Mouse (Mus musculus): Measurements from ENCODE around the gene Npepl1. TPM values are rescaled to one million over a fixed set of nuclear protein-coding genes. Genes with fewer than 3 reads are reported as not detected.

The Npepl1 gene
- polyA plus RNA-seq (2015; fragmentation: Nextera tagmentation; extraction: Ambion mirVana) = 61.9 and 63.4 TPM in 2 replicates

DNA sequence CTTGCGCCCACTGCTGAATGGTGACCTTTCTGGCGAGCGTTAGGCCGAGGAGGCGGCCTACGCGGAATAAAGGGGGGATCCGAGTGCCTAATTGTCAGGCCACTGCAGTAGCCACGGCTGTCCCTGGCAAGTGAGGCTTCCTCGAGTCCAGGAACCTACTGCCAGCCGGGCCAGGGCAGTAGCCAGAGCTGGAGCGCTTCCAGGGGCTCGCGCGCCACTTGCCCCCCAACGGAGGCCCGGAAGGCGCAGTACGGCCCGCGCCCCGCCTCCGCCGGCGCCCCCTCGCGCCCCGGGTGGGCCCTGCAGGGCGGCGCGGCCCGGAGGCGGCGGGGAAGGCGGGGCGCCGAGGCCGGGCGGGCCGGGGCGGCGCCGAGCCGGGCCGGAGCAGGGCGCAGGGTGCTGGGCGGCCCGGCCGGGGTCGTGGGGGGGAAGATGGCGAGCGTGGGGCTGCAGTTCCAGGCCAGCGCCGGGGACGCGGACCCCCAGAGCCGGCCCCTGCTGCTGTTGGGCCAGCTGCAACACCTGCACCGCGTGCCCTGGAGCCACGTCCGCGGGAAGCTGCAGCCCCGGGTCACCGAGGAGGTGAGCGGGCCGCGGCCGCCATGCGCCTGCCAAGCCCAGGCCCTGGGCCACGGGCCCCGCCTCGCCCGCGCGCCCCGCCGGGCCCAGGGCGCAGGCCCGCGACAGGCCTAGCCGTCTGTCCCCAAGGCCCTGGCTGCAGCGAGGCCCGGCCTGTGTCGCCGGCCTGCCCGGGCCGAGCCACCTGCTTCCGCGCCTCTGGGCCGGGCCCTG lies at the start of gene Npepl1:
Gene Npepl1, plus strand, starts transcription at position 359 of the 792 bp plus-strand sequence.
- peak within 1 kb of the TSS; percentile 90 for H3K4me2 ChIP-seq (replicated peaks)
- peaks cover 38% of the 10 kb centered on the region for H3K36me3 ChIP-seq
- peak within 1 kb of the TSS; percentile 62 for H3K4me3 ChIP-seq
- 1% methylated on average over 68 of the region's 90 CpGs for WGBS
- peak within 1 kb of the TSS; percentile 78 for H3K27ac ChIP-seq
- peak within 1 kb of the TSS; percentile 91 for H3K9ac ChIP-seq
- ATAC-seq (ENCODE audit: low FRiP score, low read depth) = peak; percentile 80
- H3K27me3 ChIP-seq = no peaks in the 10 kb centered on the region
- H3K9me3 ChIP-seq = no peaks in the 10 kb centered on the region
- peaks cover 26% of the 10 kb centered on the region for H3K4me1 ChIP-seq

DNA sequence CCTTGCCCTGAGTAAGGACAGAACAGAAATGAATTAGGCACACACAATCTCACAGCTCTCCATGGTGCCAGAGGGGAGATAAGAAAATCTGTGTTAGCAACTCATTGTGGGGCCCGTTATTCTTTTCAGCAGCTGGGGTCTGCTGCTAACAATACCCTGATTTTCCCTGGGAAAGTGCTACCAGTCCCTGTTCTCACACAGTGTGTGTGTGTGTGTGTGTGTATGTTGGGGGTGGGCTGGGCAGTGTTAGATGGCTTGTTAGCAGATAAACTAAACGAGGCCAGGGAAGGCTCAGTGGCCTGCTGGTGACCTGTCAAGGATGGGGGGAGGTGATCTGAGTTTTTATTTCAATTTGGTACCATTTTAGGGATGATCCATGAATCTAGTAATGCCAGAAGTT lies 48.9 kb upstream of the Npepl1 start:
- no peak overlapping the region for H3K4me2 ChIP-seq (replicated peaks)
- peaks cover 42% of the 10 kb centered on the region for H3K4me1 ChIP-seq
- no peaks in the 10 kb centered on the region for H3K9me3 ChIP-seq
- 36% methylated on average over 2 of the region's 2 CpGs for WGBS
- H3K4me3 ChIP-seq = no peak overlapping the region
- no peak overlapping the region for H3K27ac ChIP-seq
- H3K36me3 ChIP-seq = no peaks in the 10 kb centered on the region
- H3K27me3 ChIP-seq = no peaks in the 10 kb centered on the region
- H3K9ac ChIP-seq = no peak overlapping the region
- ATAC-seq (ENCODE audit: low FRiP score, low read depth) = no peak

DNA sequence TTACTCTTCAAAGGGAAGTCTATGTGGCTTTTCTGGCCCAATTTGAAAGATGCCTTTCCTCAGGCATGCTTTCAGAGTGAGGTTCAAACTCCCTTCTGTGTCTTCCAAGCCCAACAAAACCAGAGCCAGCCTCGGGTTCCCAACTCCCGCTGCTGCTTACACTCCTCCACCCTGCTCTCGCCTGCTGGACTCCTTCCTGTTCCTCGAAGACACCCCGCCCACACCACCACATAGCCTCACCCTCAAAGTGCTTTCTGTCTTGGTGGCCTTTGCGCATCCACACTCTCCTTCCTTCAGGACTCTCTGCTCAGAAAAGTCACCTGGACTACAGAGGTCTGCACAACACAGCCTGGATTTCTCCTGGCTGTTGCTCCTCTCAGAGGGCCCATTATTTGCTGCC lies 47.1 kb upstream of the Npepl1 start:
- no peak; the same call in none of the 2 replicates for ATAC-seq (ENCODE audit: low FRiP score, low read depth)
- no peak overlapping the region for H3K9ac ChIP-seq
- H3K27ac ChIP-seq = peak overlapping the region; percentile 86

DNA sequence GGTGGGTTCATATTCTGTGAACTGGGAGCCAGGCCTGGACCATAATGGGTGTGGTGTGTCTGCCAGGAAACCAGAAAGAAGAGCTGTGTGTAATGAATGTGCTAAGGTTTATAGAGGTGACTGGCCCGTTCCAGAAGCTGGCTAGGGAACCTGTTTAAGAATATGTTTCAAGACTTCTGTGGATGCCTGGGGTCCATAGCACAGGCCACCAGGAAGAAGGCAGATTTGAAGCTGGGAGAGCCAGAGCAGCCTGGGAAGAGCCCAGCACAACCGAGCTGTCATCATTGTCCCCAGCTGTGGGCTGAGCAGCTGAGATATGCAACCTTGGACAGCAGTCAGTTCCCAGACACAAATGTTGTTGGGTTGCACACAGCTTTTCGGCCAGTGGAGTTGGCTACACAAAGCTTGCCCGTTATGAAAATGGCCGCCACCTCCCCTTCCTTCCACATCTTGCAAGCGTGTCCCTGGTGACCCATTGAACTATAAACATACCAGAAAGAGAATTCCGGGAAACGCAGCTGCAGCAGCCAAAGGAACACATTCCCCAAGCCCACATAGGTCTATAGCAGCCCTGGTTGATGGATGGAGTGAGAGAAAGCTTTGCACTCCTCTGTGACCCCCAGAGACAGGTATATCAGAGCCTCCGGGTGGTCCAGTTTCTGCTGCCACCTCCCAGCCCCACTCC lies 46.5 kb upstream of the Npepl1 start:
- peak; percentile 82 for ATAC-seq (ENCODE audit: low FRiP score, low read depth)
- 0 out of 2 replicates have a peak overlapping the region, but pooled peaks have one; percentile 9 for H3K4me2 ChIP-seq (replicated peaks)
- peaks cover 27% of the 10 kb centered on the region for H3K4me1 ChIP-seq
- no peaks in the 10 kb centered on the region for H3K27me3 ChIP-seq
- peak overlapping the region; percentile 86 for H3K27ac ChIP-seq
- no peaks in the 10 kb centered on the region for H3K36me3 ChIP-seq
- 38% methylated on average over 9 of the region's 9 CpGs for WGBS
- no peak overlapping the region for H3K9ac ChIP-seq
- H3K4me3 ChIP-seq = no peak overlapping the region
- H3K9me3 ChIP-seq = no peaks in the 10 kb centered on the region

More for the DNA sequence above, 47.1 kb upstream of the Npepl1 start:
- 59% methylated on average over 6 of the region's 6 CpGs for WGBS
- H3K36me3 ChIP-seq = no peaks in the 10 kb centered on the region
- no peak overlapping the region; the same call in 1 of the 2 replicates for H3K4me2 ChIP-seq (replicated peaks)
- no peaks in the 10 kb centered on the region for H3K27me3 ChIP-seq
- H3K4me3 ChIP-seq = no peak overlapping the region
- peaks cover 33% of the 10 kb centered on the region for H3K4me1 ChIP-seq
- H3K9me3 ChIP-seq = no peaks in the 10 kb centered on the region

DNA sequence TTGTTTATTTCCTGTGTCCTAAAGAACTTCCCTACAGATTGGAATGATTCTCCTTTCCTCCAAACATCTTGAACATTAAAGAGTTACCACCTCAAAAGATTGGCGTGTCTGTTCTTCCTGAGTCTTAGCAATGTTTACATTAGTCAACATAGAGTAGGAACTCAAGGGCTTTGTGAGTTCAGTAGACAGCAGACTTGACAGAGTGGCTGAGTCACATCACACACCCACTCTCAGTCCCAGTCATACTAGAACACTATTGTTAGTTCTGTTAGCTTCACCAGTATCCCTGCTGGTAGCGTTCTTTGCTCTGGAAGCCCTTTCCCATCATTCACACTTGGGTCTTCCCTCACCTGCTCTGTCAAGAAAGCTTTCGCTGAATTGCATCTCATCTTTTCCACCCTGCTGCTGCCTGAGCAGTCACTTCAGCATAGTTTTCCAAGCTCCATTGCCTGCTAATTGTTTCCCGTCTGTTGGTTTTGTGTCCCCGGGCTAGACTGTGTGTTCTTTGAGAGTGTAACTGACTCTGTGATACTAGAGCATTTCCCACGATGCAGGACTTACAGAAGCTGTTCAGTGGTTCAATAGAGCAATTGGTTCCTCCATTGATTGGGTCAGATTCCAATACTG lies 42.2 kb upstream of the Npepl1 start:
- Histone ChIP-seq H3K36me3 (no peaks in the 10 kb centered on the region), H3K4me1 (peaks cover 29% of the 10 kb centered on the region), H3K9me3 (no peaks in the 10 kb centered on the region), H3K4me2 (replicated peaks) (no peak overlapping the region), H3K9ac (no peak overlapping the region), H3K27ac (no peak overlapping the region), H3K27me3 (no peaks in the 10 kb centered on the region), H3K4me3 (no peak overlapping the region)
- ATAC-seq (ENCODE audit: low FRiP score, low read depth) = no peak
- WGBS = 88% methylated on average over 6 of the region's 6 CpGs

DNA sequence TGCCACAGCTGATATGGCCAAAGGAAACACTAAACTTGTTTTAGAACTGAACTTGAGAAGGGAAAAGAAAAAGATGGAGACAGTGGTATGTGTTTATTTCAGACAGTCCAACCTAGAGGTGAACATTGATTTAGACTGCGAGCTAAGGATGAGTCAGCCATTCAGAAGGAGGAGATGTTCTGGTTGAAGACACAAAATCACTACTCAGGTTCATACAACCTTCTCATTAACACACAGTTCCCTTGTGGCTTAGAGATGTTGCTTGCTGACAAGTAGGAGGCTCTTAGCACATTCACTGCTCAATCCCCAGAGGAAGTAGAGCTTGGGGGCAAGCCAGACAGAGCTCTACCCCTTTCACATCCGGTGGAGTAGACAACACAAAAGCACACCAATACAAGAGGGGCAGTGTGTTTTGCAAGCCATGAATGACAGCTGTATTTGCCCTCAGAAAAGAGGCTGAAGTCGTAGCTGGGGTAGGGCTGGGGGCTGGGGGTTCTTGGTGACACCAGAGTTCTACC lies 40.6 kb upstream of the Npepl1 start:
- no peak overlapping the region for H3K4me2 ChIP-seq (replicated peaks)
- H3K9me3 ChIP-seq = no peaks in the 10 kb centered on the region
- WGBS = 78% methylated on average over 3 of the region's 3 CpGs
- ATAC-seq (ENCODE audit: low FRiP score, low read depth) = no peak
- H3K27ac ChIP-seq = no peak overlapping the region
- H3K36me3 ChIP-seq = no peaks in the 10 kb centered on the region
- H3K4me3 ChIP-seq = no peak overlapping the region
- H3K27me3 ChIP-seq = no peaks in the 10 kb centered on the region
- H3K9ac ChIP-seq = no peak overlapping the region
- H3K4me1 ChIP-seq = peaks cover 28% of the 10 kb centered on the region

DNA sequence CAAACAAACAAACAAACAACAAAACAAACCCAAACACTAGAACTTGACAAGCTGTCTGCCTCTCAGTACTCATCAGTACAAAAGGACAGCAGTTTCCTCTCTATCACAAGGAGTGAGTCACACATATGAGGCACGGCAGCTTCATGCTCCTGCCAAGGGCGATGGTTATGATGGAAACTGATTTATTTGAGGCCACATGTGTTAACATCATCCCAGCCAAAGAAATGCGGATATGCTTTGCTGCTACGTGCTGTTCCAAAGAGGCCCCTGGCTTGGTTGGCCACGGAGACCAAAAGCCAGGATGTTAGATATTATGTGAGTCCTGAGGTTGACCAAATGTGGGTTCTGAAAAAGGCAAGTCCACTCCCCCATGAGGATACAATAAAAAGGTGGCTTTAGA lies 38.7 kb upstream of the Npepl1 start:
- Histone ChIP-seq H3K4me2 (replicated peaks) (no peak overlapping the region), H3K4me1 (peaks cover 37% of the 10 kb centered on the region), H3K36me3 (no peaks in the 10 kb centered on the region), H3K4me3 (no peak overlapping the region), H3K27me3 (no peaks in the 10 kb centered on the region), H3K27ac (no peak overlapping the region), H3K9ac (no peak overlapping the region), H3K9me3 (no peaks in the 10 kb centered on the region)
- 82% methylated on average over 5 of the region's 5 CpGs for WGBS
- no peak for ATAC-seq (ENCODE audit: low FRiP score, low read depth)

DNA sequence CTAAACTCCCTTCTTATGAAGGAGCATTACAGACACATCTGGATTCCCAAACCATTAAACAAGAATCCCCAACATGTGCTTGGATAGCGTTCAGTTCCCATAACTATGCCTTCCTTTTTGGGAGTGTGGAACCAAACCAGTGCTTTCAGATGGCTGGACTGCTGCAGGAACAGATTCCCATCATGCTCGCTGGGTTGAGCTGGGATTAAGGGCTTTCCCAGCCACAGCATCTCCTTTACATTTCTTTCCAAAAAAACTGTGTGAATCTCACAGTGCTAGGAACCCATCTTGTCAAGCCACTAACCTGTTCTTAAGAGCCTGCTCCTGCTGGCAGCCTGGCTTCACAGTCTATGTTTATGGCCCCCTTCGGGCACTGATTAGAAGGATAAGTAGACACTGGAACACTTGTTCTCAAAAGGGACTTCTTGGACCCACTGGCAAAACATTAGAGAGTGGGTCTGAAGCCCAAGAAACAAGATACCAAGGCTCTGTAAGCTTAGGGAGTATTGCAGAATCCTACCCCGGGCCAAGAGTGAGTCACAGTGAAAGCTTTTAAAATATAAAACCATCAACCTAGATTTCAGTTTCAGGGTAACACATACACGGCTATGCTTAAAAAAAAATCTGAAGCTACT lies 36.9 kb upstream of the Npepl1 start:
- H3K36me3 ChIP-seq = no peaks in the 10 kb centered on the region
- no peaks in the 10 kb centered on the region for H3K27me3 ChIP-seq
- 44% methylated on average over 5 of the region's 5 CpGs for WGBS
- no peak overlapping the region for H3K4me3 ChIP-seq
- H3K27ac ChIP-seq = peak overlapping the region; percentile 99
- H3K9ac ChIP-seq = no peak overlapping the region
- H3K9me3 ChIP-seq = no peaks in the 10 kb centered on the region
- H3K4me2 ChIP-seq (replicated peaks) = no peak overlapping the region
- H3K4me1 ChIP-seq = peaks cover 46% of the 10 kb centered on the region
- ATAC-seq (ENCODE audit: low FRiP score, low read depth) = no peak

DNA sequence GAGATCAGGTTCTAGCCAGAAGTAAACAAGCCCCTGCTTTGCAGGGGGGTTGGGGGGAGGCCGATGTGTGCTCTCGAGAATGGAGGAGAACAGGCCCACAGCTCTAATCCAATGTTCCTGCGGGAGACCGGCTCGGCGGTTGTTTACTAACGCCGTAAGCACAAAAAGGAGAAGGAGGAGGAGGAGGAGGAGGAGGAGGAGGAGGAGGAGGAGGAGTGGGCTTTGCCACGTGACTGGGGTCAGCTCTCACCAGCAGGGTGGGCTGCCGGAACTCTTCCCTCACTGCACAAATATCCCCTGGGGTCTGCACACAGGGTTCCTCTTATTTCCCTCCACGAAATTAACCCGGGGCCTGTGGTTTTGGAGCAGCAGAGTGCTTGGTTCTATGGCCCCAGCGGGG lies 35.5 kb upstream of the Npepl1 start:
- Histone ChIP-seq H3K27me3 (no peaks in the 10 kb centered on the region), H3K9ac (peak overlapping the region; percentile 63), H3K36me3 (no peaks in the 10 kb centered on the region), H3K4me1 (peaks cover 48% of the 10 kb centered on the region), H3K4me3 (peak overlapping the region; percentile 82), H3K9me3 (no peaks in the 10 kb centered on the region), H3K27ac (peak overlapping the region; percentile 99), H3K4me2 (replicated peaks) (peak overlapping the region; percentile 88)
- 0% methylated on average over 8 of the region's 13 CpGs for WGBS
- no peak for ATAC-seq (ENCODE audit: low FRiP score, low read depth)

DNA sequence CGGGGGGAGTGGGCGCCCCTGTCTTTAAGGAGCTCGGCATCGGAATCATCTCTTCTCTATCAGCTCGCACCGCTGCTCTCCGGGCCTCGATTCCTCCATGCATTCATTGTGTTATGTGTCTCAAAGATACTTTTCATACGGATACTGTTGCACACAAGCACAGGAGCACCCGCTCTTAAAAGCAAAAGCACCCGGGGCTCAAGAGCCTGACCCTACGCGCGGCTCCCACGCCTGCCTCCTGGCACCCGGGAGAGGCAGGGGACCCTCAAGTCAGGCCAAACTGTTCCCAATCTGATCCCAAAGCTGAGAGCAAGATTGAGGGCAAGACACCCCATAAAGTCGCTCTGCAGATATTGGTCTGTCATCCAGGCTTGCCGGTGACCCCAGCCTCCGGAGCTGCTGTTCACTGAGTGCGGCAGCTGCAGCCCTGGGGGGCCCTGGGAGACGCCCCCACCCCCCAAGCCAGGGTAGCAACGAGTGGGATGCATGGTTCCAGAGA lies 35.0 kb upstream of the Npepl1 start:
- Histone ChIP-seq H3K36me3 (no peaks in the 10 kb centered on the region), H3K9ac (peak overlapping the region; percentile 63), H3K4me3 (peak overlapping the region; percentile 82), H3K4me2 (replicated peaks) (peak overlapping the region; percentile 88), H3K27me3 (no peaks in the 10 kb centered on the region), H3K27ac (peak overlapping the region; percentile 99), H3K9me3 (no peaks in the 10 kb centered on the region), H3K4me1 (peaks cover 48% of the 10 kb centered on the region)
- WGBS = under 1% methylated on average over 22 of the region's 22 CpGs
- no peak for ATAC-seq (ENCODE audit: low FRiP score, low read depth)

DNA sequence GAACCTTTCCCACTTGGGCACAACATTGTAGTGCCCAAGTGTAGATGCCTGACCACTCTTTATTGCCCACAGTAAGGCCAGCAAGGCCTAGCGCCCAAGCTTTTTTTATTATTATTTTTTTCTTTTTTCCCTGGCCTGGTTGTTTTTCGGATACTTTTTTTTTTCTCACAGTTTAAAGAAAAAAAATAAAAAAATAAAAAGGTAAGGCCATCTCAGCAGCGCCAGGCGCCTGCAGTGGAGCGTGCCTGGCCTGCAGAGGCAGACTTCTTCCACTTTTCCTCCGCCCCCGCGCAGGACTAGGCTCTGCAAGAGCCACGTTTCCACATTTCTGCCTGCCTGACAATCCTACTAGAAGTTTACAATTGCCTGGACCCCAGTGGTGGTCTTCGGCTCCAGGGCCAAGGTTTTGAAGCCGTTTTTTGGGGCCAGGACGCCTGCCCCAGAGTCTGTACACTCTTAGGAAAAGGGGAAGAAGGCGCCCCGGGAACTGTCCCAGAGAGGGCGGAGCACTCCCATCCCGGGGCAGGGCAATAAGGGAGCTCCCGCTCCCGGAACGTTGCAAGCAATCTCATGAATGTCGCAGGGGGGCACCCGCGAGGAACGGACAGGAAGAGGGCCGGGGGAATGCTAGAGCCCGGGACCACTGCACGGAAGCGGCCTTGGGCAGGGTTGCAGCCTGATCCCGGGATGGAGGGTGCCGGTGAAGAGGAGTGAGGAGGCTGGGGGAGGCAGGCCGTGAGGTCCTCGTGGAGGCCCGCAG lies 34.3 kb upstream of the Npepl1 start, which contains the start of gene Stx16:
Gene Stx16, plus strand, starts transcription at position 636 of the 760 bp plus-strand sequence.
- H3K36me3 ChIP-seq = no peaks in the 10 kb centered on the region
- 1% methylated on average over 32 of the region's 32 CpGs for WGBS
- no peaks in the 10 kb centered on the region for H3K27me3 ChIP-seq
- peak within 1 kb of the TSS; percentile 82 for H3K4me3 ChIP-seq
- H3K4me2 ChIP-seq (replicated peaks) = peak within 1 kb of the TSS; percentile 88
- peak within 1 kb of the TSS; percentile 99 for H3K27ac ChIP-seq
- no peaks in the 10 kb centered on the region for H3K9me3 ChIP-seq
- H3K9ac ChIP-seq = peak within 1 kb of the TSS; percentile 86
- H3K4me1 ChIP-seq = peaks cover 54% of the 10 kb centered on the region
- ATAC-seq (ENCODE audit: low FRiP score, low read depth) = peak; percentile 88
